Mouse (Mus musculus): ENCODE results near the gene Lmf1.
A peak's percentile ranks its signal among the peaks of the same experiment; 100 is the strongest.

- TF ChIP-seq MYOG (IDR thresholded peaks at IDR 0.05; ENCODE audit: control insufficient read depth in 1 of 3, insufficient read depth in 1 of 3, insufficient read length in 2 of 3, low read depth in 2 of 3) (no peak), TCF12 (IDR thresholded peaks at IDR 0.05; ENCODE audit: insufficient read depth, poor library complexity, severe bottlenecking) (no peak), POLR2A (IDR thresholded peaks at IDR 0.05; ENCODE audit: insufficient read length, low read depth) (peak; percentile 81), MYOD1 (IDR thresholded peaks at IDR 0.05; ENCODE audit: control insufficient read depth in 1 of 3, insufficient read length in 2 of 3, low read depth in 2 of 3) (peak in 2 of 3 experiments; percentile 2 to 44), POLR2AphosphoS2 (IDR thresholded peaks at IDR 0.05; ENCODE audit: insufficient read length, low read depth) (peak; percentile 70), USF1 (IDR thresholded peaks at IDR 0.05; ENCODE audit: low read depth) (no peak), CEBPB (IDR thresholded peaks at IDR 0.05; ENCODE audit: insufficient read depth, poor library complexity, severe bottlenecking) (no peak), MAX (IDR thresholded peaks at IDR 0.05; ENCODE audit: low read depth) (no peak), TCF3 (IDR thresholded peaks at IDR 0.05; ENCODE audit: insufficient read length, low read depth) (no peak)
Measured at GRCm38 (mm10) chr17:25569833-25570647, 8.8 kb upstream of the Lmf1 start.
